Mouse (Mus musculus) c-Kit-positive CD71-negative TER-119-negative erythroid progenitor cells, embryonic 14.5 days (primary cell): ENCODE data around the gene Mamstr.

Experiments
- DNase-seq: peaks from one replicate; pipeline ENCODE4 v3.0.0-alpha.2; 2013; ENCODE audit warnings: low read depth

Mamstr gene

GRCm38 (mm10) chr7:45693921-45694591 lies 54.3 kb downstream of the Mamstr start, which contains the start of gene Sec1:
Gene Sec1, minus strand, starts transcription at chr7:45694402.
- no peak for DNase-seq

- DNase-seq = no peak
Observed at GRCm38 (mm10) chr7:45695098-45695497, 55.3 kb downstream of the Mamstr start.
